Mouse (Mus musculus): ENCODE results near the gene Pde6g. TPM values are rescaled to one million over a fixed set of nuclear protein-coding genes. Genes with fewer than 3 reads are reported as not detected.
"Not testable (repeated sequence)": the region's sequence is repeated elsewhere in the genome, so short reads cannot be mapped to it uniquely, and the experiment has no call there.

Gene Pde6g
- polyA plus RNA-seq, 1 experiment from 2014 or later = not detected

DNA sequence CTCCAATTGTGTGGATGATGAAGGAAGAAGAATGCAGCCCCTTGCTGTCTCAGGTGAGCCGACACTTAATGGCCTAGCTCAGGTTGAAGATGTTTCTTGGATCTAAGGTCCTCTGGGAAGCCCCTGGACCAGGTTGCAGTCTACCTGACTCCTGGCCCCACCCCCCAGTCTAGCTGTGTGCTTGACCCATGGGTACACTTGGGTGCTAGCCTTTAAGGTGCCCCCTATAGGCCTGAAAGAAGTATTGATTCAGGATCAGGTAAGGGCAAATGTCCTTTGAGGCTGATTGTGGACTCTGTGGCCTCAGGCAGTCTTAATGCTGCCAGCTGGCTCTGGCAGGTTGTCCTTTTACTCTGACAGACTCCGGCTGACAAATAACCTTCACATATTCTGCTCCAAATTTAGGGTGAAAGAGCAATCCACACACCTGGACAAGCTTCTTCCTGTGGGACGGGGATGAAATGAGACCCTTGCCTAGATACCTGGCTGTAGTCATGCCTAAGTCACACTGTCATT, 10.5 kb downstream of the Pde6g start:
- no peak for ATAC-seq (ENCODE audit: low FRiP score, low read depth)
- H3K4me1 ChIP-seq = no peaks in the 10 kb centered on the region
- H3K9ac ChIP-seq (replicated peaks) = no peak overlapping the region
- H3K9me3 ChIP-seq = no peaks in the 10 kb centered on the region
- 83% methylated on average over 3 of the region's 3 CpGs for WGBS
- H3K27ac ChIP-seq (replicated peaks) = no peak overlapping the region
- H3K4me2 ChIP-seq (replicated peaks) = no peak overlapping the region
- no peaks in the 10 kb centered on the region for H3K27me3 ChIP-seq
- no peaks in the 10 kb centered on the region for H3K36me3 ChIP-seq
- H3K4me3 ChIP-seq = no peak overlapping the region

DNA sequence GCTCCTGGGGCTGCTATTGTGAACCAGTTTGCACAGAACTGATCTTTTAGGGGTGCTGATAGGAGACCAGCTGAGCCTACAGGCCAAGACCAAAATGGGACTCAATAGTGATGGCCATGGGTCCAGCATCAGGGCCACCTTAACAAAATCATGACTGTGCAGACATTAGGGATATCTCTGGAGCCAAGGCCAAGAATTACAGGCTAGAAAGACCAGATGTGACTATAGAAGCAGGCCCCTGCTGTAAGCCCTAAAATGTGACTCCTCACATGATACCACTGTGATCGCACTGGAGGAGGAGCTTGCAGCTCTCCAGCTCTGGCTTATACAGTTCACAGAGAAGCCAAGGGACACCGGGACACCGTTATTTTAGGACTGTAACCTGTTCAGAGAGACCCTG, 11.0 kb downstream of the Pde6g start, which contains the start of gene Tspan10:
Gene Tspan10 (plus strand): TSS at position 301 of the 400 bp plus-strand sequence.
- H3K4me3 ChIP-seq = no peak within 1 kb of the TSS
- no peaks in the 10 kb centered on the region for H3K27me3 ChIP-seq
- no peak for ATAC-seq (ENCODE audit: low FRiP score, low read depth)
- no peaks in the 10 kb centered on the region for H3K36me3 ChIP-seq
- 0 out of 2 replicates have a peak within 1 kb of the TSS, but pooled peaks have one; percentile 4 for H3K9ac ChIP-seq (replicated peaks)
- H3K9me3 ChIP-seq = no peaks in the 10 kb centered on the region
- no peak within 1 kb of the TSS for H3K27ac ChIP-seq (replicated peaks)
- WGBS = 92% methylated on average over 3 of the region's 3 CpGs
- no peak within 1 kb of the TSS for H3K4me2 ChIP-seq (replicated peaks)
- no peaks in the 10 kb centered on the region for H3K4me1 ChIP-seq

DNA sequence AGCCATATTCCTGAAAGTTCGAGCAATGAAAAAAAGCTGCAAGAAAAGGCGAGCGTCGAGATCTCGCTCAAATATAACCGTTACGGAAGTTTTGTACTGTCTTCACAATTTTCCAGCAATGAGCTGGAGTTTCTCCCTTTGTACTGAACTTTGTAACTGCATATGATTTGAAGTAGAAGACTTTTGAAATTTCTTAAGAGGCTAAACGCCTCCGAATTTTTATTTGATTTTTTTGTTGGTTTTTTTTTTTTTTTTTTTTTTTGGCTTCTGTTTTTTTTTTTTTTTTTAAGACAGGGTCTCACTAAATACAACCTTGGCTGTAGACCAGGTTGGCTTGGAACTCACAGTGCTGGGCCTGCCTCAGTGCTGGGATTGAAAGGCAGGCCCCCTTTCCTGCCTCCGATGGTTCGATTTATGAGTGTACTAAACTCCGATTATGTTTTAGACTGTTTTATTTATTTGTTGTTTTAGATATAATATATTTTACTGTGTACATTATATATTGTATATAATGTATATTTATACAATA, 15.4 kb downstream of the Pde6g start:
- Histone ChIP-seq H3K9ac (replicated peaks) (peak overlapping the region; percentile 99), H3K4me3 (peak overlapping the region; percentile 99), H3K27ac (replicated peaks) (0 out of 2 replicates have a peak overlapping the region, but pooled peaks have one; percentile 83), H3K4me2 (replicated peaks) (peak overlapping the region; percentile 86), H3K27me3 (no peaks in the 10 kb centered on the region), H3K36me3 (peaks cover 16% of the 10 kb centered on the region), H3K4me1 (peaks cover 13% of the 10 kb centered on the region), H3K9me3 (no peaks in the 10 kb centered on the region)
- ATAC-seq (ENCODE audit: low FRiP score, low read depth) = no peak
- WGBS = 29% methylated on average over 12 of the region's 12 CpGs

DNA sequence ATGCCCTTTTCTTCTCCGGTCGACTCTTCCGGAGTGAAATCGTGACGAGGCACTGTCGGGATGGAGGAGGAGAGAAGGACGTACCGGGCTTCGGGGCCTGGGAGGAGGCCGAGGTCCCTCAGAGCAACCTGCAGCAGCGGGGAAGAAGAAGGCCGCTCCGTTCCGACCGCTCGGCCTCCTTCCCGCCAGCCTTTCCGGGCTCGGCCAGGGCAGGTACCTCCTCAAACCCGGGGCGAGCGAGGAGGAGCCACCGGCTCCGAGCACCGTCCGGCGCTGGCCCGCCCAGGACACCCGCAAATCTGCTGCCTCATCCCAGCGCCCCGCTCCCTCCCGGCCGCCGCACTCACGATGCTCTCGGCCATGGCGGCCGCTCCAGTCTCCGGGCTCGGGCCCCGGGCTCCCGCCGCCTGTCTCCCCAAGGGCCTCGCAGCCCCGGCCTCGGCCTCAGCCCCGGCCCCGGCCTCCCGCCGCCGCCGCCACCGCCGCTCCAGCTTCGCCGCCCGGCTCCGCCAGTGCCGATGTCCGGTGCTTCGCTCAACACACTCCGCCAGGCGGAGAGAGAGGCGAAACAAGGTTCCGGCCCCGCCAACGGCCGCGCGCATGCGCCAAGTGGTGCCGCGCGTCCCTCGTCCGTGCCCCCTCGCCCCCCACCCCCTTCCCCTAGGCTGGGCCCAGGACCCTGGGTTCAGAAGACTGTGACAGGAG, 16.0 kb downstream of the Pde6g start, which contains the start of gene Nploc4:
Gene Nploc4 (minus strand): TSS at position 557 of the 705 bp plus-strand sequence.
- peak; percentile 84 for ATAC-seq (ENCODE audit: low FRiP score, low read depth)
- peak within 1 kb of the TSS; percentile 99 for H3K9ac ChIP-seq (replicated peaks)
- peak within 1 kb of the TSS; percentile 99 for H3K4me3 ChIP-seq
- peaks cover 13% of the 10 kb centered on the region for H3K4me1 ChIP-seq
- no peaks in the 10 kb centered on the region for H3K9me3 ChIP-seq
- peak within 1 kb of the TSS; percentile 83 for H3K27ac ChIP-seq (replicated peaks)
- under 1% methylated on average over 58 of the region's 77 CpGs for WGBS
- H3K4me2 ChIP-seq (replicated peaks) = peak within 1 kb of the TSS; percentile 86
- H3K27me3 ChIP-seq = no peaks in the 10 kb centered on the region
- H3K36me3 ChIP-seq = peaks cover 22% of the 10 kb centered on the region

DNA sequence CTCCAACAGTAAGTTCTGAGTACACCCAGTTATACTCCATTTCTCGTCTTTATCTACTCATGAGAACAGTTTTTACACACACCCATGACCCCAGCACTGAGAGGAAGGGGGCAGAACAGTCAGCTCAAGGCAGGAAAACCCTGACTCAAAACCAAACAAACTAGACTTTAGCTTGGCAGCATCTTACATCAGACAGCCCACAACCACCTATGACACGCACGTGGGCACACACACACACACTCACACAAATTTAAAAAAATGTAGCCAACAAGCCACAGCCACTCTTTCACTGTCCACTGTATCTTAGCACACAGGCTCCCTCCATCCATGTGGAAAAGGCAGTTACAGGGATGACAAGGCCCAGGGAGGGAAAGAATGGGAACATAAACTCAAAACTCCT, 26.6 kb downstream of the Pde6g start:
- H3K9ac ChIP-seq (replicated peaks) = no peak overlapping the region
- no peak overlapping the region for H3K4me2 ChIP-seq (replicated peaks)
- no peak overlapping the region for H3K27ac ChIP-seq (replicated peaks)
- peaks cover 74% of the 10 kb centered on the region for H3K36me3 ChIP-seq
- WGBS = 96% methylated on average over 3 of the region's 3 CpGs
- no peaks in the 10 kb centered on the region for H3K9me3 ChIP-seq
- no peaks in the 10 kb centered on the region for H3K4me1 ChIP-seq
- ATAC-seq (ENCODE audit: low FRiP score, low read depth) = no peak
- no peaks in the 10 kb centered on the region for H3K27me3 ChIP-seq
- no peak overlapping the region for H3K4me3 ChIP-seq

DNA sequence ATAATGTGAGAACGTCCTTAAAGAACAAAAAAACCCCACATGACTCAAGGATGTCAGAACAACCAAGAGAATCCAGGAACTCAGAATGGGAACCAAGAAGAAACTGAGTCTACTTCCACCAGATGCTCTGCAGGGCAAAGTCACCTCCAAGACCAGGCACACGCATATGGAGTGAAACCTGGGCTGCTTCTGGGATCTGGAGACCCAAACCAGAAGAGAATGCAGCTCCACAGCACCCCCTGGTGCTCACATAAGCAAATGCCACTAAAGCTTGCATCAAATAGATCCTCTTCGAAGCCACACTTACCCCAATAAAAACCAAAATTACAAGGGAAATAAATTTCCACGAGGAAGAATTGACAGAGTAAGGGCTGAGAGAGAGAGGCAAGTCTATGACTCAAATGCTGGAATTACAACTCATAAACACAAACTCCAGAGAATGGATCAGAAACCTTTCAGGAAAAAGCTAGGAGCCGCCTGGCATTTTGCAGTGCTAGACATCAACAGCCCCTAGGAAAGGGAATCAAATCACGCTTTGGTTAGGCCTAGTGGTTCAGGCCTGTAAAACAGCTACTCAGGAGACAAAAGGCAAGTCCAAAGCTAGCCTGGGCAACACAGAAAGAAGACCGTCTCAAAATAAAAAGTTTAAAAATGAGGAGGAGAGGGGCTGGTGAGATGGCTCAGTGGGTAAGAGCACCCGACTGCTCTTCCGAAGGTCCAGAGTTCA, 29.6 kb downstream of the Pde6g start:
- Histone ChIP-seq H3K27me3 (no peaks in the 10 kb centered on the region), H3K9me3 (no peaks in the 10 kb centered on the region), H3K27ac (replicated peaks) (no peak overlapping the region), H3K4me1 (no peaks in the 10 kb centered on the region), H3K4me2 (replicated peaks) (no peak overlapping the region), H3K36me3 (peaks cover 84% of the 10 kb centered on the region), H3K9ac (replicated peaks) (no peak overlapping the region), H3K4me3 (no peak overlapping the region)
- ATAC-seq (ENCODE audit: low FRiP score, low read depth) = no peak
- 77% methylated on average over 9 of the region's 9 CpGs for WGBS

DNA sequence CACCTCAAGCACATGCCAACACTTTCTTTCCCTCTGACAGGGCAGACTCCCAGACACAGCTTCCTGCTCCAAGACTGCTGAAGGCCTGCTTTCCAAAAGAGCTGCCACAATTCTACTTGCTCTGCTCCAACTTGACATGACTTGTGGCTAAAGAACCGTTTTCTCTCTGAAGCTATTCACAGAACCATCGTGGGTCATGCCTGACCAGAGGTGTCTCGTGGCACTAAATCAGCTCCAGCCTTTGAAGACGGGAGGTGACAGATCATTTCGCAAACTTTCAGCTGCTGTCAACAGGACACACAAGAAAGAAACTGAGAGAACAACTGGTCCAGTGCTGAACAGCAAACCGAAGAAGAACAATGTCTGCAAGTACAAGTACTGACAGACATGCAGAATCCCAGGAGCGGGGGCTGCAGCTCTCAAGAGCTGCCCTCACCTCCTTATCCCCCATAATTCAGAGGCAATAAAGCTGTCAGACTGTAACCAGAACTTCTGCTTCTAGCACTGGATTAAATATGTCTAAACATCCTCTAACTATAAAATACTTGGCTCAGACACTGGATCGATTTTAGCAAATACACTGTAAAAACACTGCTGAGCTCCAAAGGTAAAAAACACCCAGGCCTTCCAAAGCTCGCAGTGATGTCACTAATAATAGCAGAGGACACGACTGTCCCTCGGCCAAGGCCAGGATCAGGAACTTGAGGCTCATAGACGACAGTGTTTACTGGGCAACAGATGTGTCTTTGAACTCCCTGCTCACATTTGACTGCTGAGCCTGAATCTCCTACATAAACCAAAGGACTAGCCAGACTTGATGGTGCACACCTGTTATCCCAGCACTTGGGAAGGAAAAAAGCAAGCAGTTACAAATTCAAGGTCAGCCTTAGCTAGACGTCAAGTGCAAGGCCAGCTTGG, 30.4 kb downstream of the Pde6g start:
- WGBS = 93% methylated on average over 13 of the region's 13 CpGs
- Histone ChIP-seq H3K9me3 (no peaks in the 10 kb centered on the region), H3K4me1 (no peaks in the 10 kb centered on the region), H3K36me3 (peaks cover 84% of the 10 kb centered on the region), H3K9ac (replicated peaks) (no peak overlapping the region), H3K4me2 (replicated peaks) (no peak overlapping the region), H3K27me3 (no peaks in the 10 kb centered on the region), H3K4me3 (no peak overlapping the region), H3K27ac (replicated peaks) (no peak overlapping the region)
- no peak for ATAC-seq (ENCODE audit: low FRiP score, low read depth)

DNA sequence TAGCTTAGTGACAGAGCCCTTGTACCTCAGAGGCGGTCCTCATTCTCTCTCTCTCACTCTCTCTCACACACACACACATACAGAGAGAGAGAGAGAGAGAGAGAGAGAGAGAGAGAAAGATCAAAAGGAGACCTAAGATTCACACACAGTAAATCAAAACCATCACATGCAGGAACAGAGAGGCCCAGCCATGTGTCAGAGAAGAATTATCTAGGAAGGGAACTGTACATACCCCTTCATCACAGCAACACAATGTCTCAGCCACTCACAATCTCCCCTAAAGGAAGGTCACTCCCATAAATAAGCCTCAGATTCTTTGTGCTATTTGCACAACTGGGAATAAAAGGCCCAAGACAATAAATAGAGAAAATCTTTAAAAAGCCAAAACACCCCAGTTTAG, 34.7 kb downstream of the Pde6g start:
- H3K4me2 ChIP-seq (replicated peaks) = no peak overlapping the region
- WGBS = 94% methylated on average over 1 of the region's 1 CpGs
- peaks cover 90% of the 10 kb centered on the region for H3K36me3 ChIP-seq
- no peaks in the 10 kb centered on the region for H3K4me1 ChIP-seq
- H3K27ac ChIP-seq (replicated peaks) = no peak overlapping the region
- H3K9ac ChIP-seq (replicated peaks) = no peak overlapping the region
- no peak overlapping the region for H3K4me3 ChIP-seq
- H3K27me3 ChIP-seq = no peaks in the 10 kb centered on the region
- no peaks in the 10 kb centered on the region for H3K9me3 ChIP-seq
- ATAC-seq (ENCODE audit: low FRiP score, low read depth) = no peak

DNA sequence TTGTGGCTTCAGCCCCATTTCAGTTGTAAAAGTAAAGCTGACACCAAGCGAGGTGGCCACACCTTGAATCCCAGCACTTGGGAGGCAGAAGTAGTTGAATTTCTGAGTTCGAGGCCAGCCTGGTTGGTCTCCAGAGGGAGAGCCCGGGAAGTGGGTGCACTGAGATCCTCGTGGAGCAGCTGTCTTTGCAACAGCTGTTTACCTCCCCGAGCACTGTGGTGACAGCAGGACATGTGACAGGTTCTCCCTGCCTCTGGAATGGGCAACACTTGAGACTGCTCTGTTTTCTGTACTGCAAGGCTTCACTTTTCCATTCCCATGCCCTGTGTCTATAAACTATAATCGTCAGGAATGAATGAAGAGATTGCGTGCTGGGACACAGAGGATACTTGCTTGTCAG, 35.4 kb downstream of the Pde6g start:
- H3K4me1 ChIP-seq = no peaks in the 10 kb centered on the region
- no peak for ATAC-seq (ENCODE audit: low FRiP score, low read depth)
- H3K9ac ChIP-seq (replicated peaks) = no peak overlapping the region
- H3K27ac ChIP-seq (replicated peaks) = no peak overlapping the region
- H3K9me3 ChIP-seq = no peaks in the 10 kb centered on the region
- WGBS = 95% methylated on average over 7 of the region's 7 CpGs
- H3K36me3 ChIP-seq = peaks cover 92% of the 10 kb centered on the region
- H3K4me3 ChIP-seq = no peak overlapping the region
- H3K27me3 ChIP-seq = no peaks in the 10 kb centered on the region
- H3K4me2 ChIP-seq (replicated peaks) = no peak overlapping the region

DNA sequence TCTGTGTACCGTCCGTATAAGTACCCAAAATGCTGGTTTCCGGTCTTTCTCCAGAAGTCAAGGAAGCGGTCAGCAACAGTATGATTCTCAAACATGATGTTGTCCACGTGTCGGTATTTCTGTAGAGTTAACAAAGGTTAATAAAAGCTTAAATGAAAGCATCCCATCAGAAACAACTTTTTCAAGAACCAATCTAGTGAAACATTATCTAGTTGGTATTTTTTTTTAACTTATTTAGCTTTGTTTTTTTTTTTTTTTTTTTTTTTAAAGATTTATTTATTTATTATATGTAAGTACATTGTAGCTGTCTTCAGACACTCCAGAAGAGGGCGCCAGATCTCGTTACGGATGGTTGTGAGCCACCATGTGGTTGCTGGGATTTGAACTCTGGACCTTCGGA, 39.7 kb downstream of the Pde6g start:
- H3K4me3 ChIP-seq; H3K4me2 ChIP-seq (replicated peaks); ATAC-seq (ENCODE audit: low FRiP score, low read depth); H3K27ac ChIP-seq (replicated peaks); H3K9ac ChIP-seq (replicated peaks); H3K4me1 ChIP-seq; H3K9me3 ChIP-seq; H3K27me3 ChIP-seq: not testable (repeated sequence)
- 95% methylated on average over 8 of the region's 10 CpGs for WGBS
- H3K36me3 ChIP-seq = peaks cover 94% of the 10 kb centered on the region

DNA sequence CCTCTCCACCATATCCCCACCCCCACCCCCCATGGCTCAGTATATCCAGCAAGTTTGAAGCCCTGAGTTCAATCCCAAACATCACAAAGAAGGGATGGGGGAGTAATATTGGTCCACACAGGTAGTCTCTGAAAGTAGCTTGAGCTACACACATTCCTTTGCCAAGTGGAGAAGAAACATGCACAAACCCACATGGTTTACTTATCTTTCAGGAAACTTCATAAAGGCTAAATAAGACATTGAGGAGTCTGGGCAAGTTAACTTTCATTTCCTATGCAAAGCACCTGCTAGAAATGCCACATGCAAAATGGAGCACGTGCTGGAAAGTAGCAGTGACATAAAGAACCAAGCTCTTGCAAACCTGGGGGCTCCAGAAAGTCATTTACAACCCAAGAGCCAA, 46.9 kb downstream of the Pde6g start:
- Histone ChIP-seq H3K4me3 (no peak overlapping the region), H3K27me3 (no peaks in the 10 kb centered on the region), H3K9ac (replicated peaks) (no peak overlapping the region), H3K27ac (replicated peaks) (no peak overlapping the region), H3K4me2 (replicated peaks) (no peak overlapping the region), H3K4me1 (no peaks in the 10 kb centered on the region), H3K36me3 (peaks cover 94% of the 10 kb centered on the region), H3K9me3 (no peaks in the 10 kb centered on the region)
- WGBS = 88% methylated on average over 1 of the region's 1 CpGs
- no peak for ATAC-seq (ENCODE audit: low FRiP score, low read depth)

Data from midbrain, embryonic 12.5 days (tissue).